Mouse (Mus musculus) layer of hippocampus, adult 2 months (tissue): ENCODE measurements at regions not wholly inside any gene's neighbourhood (a gene's known extent, or its start where the extent isn't known, plus 50 kb on each side); places are given as distances from the start of the nearest gene placed in this dataset.

Experiments used
- DNase-seq, 2 experiments: peaks; one replicate each; pipeline ENCODE4 v3.0.0; 2022; ENCODE audit warnings: low spot score in 2 of 2
- H3K27ac ChIP-seq: fragments of 200-600 bp; 2 replicates; pipeline ENCODE4 v1.8.1; 2022
- H3K4me3 ChIP-seq: fragments of 200-600 bp; 2 replicates; pipeline ENCODE4 v1.8.1; 2022; ENCODE audit warnings: mild to moderate bottlenecking
- CTCF ChIP-seq: fragments of 200-600 bp; conservative IDR thresholded peaks from 2 replicates; pipeline ENCODE4 v1.8.1; 2022; ENCODE audit warnings: antibody characterized with exemption, mild to moderate bottlenecking, moderate library complexity

DNA sequence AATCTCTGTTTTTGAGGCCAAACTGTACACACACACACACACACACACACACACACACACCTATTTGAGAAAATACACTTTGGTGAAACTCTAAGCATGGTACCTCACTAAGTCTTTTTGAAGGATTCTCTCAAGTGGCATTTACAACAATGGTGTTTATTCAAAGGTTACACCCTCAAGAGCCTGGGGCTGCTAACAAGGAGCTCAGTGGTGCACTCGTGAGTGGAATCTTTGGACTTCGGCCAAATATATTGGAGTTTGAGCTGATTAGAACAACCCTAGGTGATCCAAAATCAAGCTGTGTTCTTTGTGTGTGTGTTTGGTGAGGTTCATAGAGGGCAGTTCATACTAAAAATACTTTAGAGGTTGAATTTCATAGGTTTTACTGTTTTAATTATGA, 147.6 kb upstream of the Fn1 start:
- TF ChIP-seq CTCF: no peak
- Histone ChIP-seq H3K4me3 (no peak overlapping the region), H3K27ac (no peak overlapping the region)
- no peak for DNase-seq

DNA sequence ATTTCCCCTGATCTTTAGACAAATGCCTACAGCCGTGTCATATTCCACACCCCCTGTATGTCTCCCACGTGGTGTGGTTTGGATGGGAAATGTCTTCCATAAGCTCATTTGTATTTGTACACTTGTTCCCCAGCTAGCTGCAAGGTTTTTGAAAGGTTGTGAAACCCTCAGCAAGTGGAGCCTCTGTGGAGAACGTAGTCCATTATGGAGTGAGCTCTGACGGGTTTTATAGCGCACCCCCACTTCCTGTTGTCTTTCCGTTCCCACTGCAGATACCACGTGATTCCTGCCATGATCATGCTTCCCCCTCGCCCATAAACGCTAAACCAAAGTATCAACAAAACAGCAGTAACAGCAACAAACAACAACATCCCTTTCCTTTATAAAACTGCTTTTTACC, 145.6 kb upstream of the Fn1 start:
- TF ChIP-seq CTCF: no peak
- Histone ChIP-seq H3K4me3 (no peak overlapping the region), H3K27ac (no peak overlapping the region)
- no peak for DNase-seq

DNA sequence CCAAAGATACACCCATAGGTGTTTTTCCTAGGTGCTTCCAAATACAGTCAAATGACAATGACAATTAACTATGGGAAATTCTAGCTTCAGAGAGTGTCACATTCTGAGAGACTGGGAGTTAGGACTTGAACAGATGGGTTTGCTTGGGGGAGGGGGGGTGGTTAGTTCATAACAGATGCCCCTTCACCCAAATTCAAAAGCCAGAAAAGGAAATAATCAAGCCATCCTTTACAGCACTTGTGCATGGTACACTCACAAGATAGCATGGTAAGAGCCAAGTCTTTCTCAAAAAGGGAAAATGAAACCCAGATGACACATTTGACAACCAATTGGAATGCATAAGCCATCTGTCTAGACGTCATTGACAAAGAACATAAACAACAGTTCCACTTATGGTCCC, 135.4 kb upstream of the Fn1 start:
- DNase-seq: no peak
- no peak overlapping the region for H3K4me3 ChIP-seq
- TF ChIP-seq CTCF: no peak
- H3K27ac ChIP-seq: no peak overlapping the region

DNA sequence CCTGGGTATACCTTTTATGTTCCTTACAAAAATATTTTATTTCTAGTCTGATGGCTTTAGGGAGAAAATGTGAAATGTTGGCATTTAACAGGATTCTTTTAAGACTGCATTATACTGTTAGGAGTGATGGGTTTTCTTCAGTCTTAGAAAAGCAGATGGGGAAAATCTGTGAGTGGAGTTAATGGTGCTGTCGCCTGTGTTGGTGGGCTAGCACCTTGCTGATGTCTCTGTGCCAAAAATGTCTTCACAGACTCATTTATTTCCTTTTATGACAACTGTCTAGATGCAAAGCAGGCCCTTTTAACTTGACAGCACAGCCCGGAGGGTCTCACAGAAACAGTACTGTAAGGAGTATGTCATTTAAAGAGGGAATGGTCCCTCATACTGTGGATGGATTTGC, 131.9 kb upstream of the Fn1 start:
- H3K4me3 ChIP-seq: no peak overlapping the region
- H3K27ac ChIP-seq: no peak overlapping the region
- no peak for TF ChIP-seq CTCF
- DNase-seq: no peak

DNA sequence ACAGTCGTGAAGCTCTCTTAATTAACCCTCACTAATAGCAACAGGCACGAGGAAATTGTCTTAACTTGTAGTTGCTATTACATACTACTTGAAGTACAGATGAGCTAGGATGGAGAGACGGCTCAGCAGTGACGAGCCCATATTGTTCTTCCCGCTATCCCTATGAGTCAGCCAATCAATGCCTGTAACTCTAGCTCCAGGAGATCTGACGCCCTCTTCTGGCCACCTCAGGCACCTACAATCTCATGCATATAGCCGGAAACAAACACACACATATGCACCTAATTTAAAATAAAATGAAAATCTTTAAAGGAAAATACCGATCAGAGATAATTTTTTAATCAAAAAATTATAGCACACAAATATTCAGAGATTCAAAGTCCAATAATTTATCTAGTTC, 125.3 kb upstream of the Fn1 start:
- H3K4me3 ChIP-seq: no peak overlapping the region
- TF ChIP-seq CTCF: no peak
- no peak for DNase-seq
- H3K27ac ChIP-seq: no peak overlapping the region

DNA sequence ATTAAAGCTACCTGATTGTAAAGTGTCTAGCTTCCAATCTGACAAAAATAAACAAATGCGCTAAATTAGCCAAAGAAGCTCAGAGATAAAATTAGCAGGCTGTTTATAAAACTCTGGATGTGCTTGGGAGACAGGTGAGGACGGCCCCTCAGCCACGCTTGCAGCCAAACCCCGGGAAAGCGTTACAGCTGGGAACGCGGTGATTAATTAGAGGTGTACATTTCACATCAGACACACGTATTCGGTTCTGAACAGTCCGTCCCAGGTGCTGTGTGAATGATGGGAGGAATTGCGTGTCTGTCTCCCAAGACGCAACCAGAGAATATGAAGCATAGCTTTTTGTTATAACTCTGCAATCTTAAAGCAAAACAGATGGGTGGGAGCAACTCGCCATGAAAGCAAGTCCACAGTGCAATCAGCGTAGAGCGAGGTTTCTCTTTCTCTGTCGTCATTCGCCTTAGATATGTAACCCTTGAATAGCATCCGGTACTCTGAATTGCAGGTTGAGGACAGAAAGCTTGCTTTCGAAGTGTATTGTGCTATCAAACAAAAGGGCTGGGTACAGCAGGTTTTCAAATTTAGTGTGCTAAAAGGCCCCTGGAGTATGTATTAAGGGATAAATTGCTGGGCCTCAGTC, 123.0 kb upstream of the Fn1 start:
- no peak for TF ChIP-seq CTCF

DNA sequence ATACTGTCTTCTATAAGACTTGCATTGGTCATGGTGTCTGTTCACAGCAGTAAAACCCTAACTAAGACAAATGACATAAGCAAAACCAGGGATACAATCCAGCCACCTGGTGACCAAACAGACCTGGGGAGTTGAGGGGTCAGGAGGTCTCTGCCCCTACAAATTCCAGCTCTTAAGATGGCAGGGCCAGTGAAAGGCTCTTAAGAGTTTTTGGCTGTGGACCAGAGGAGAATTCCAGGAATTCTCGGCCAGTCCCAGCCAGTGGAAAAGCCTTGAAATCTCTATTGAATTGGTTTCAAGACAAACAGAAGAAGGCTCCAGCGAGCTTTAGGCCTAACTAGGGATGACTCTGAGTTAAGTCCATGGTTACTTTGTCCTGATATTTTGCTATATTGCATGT, 119.5 kb upstream of the Fn1 start:
- TF ChIP-seq CTCF: no peak
- DNase-seq: no peak
- H3K27ac ChIP-seq: no peak overlapping the region
- H3K4me3 ChIP-seq: no peak overlapping the region

More for the DNA sequence above, 123.0 kb upstream of the Fn1 start:
- no peak for DNase-seq
- Histone ChIP-seq H3K4me3 (peak overlapping the region; percentile 35), H3K27ac (no peak overlapping the region)

DNA sequence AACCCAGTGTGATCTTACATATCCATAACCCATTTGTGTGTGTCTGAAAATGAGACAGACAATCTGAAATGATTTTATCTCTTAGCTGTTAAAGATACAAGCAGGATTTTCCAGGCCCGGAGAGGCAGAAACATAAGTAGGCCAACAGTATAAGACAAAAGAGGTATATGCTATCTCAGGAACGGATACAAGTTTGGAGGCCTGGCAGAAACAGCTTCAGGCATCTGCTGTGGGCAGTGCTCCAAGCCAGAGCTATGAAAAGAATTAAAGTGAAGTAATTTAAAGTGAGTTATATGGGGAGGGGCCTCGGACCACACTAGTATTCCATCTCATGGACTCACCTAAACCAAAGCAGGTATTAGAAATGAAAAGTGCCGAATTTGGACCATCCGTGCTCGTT, 118.8 kb upstream of the Fn1 start:
- no peak for DNase-seq
- no peak overlapping the region for H3K27ac ChIP-seq
- no peak overlapping the region for H3K4me3 ChIP-seq
- no peak for TF ChIP-seq CTCF

DNA sequence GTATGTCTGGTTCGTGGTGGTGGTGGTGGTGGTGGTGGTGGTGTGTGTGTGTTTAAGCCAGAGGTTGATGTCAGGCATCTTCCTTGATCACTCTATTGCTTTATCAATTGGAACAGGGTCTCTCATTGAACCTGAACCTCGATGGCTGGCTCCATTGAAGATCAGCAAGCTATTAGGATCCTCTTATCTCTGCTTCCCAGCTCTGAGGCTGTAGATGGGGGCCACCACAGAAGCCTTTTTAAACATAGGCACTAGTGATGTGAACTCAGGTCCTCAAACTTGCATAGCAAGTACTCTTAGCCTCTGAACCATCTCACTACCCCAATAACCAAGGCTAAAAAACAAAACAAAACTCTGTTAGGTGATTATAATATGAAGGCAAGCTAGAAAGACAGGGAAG, 116.6 kb upstream of the Fn1 start:
- no peak for DNase-seq
- H3K4me3 ChIP-seq: no peak overlapping the region
- no peak overlapping the region for H3K27ac ChIP-seq
- no peak for TF ChIP-seq CTCF

DNA sequence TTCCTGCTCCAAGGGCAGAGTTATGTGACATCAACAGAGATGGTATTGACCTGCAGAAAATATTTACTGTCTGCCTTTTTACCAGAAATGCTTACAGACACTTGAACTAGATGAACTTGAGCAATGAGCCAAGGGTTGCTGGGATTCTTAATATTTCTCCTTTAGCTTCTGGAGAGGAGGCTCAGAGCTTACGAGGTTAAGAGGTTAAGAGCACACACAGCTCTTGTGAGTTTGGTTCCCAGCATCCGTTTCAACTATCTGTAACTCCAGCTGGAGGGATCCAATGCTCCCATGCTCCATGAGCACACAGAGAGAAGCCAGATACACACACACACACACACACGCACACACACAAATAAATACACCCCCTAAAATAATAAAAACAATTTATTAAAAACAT, 114.7 kb upstream of the Fn1 start:
- Histone ChIP-seq H3K27ac (no peak overlapping the region), H3K4me3 (no peak overlapping the region)
- DNase-seq: no peak
- TF ChIP-seq CTCF: no peak

DNA sequence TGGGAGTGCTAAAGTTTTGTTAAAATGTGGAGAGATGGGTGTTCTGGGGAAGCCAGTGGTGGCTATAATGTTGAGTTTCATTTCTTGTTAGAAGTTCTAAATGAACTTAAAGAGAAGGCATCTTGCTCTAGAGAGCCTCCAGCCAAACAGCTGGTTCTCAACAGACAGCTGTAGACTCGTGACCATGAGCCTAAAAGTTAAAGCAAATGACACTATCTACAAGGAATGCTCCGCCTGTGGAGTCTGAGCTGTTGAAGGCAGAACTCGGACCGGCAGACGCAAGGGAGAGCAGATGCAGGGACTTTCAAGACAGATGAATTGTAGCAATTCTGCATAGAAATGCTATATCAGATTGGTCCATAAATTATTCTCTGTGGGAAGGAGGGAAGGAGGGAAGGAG, 114.1 kb upstream of the Fn1 start:
- TF ChIP-seq CTCF: no peak
- no peak for DNase-seq
- no peak overlapping the region for H3K27ac ChIP-seq
- H3K4me3 ChIP-seq: no peak overlapping the region

DNA sequence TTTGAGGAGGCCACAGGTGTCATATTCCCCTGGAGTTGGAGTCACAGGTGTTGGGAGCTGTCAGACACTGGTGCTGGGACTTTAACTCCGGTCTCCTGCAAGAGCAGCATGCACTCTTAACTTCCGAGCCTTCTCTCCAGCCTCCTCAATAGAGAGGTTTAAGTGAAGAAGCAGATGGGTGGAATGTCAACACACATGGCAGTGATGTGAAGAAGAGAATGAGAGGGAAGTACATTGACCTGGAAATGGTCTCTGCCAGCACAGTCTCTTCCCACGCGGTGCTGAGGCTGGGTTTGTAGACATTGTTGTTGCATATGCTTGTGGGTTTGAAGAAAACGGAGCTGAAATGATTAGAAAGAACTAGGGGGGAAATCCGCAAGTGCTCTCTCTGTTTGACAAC, 112.0 kb upstream of the Fn1 start:
- H3K4me3 ChIP-seq: no peak overlapping the region
- peak in 1 of 2 experiments; percentile 31 for DNase-seq
- no peak overlapping the region for H3K27ac ChIP-seq
- TF ChIP-seq CTCF: no peak

DNA sequence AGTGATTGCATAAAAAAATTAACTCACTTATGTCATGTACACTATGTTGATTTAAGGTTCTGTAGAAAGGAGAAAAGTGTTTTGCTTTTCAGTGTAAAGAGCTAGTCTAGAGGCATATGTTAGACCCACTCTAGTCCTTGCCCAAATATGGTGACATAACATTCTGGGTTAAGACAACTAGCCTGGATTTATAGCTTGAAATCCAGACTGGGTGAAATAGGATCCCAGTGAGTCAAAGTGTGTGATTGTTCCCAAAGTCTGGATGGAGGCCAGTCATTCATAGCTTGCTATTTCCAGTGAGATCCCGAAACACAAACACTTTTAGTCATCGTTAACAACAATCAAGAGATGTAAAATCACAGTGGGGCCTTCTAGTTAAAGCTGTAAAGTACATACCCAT, 110.5 kb upstream of the Fn1 start:
- Histone ChIP-seq H3K4me3 (no peak overlapping the region), H3K27ac (no peak overlapping the region)
- DNase-seq: peak in 1 of 2 experiments; percentile 14
- no peak for TF ChIP-seq CTCF

DNA sequence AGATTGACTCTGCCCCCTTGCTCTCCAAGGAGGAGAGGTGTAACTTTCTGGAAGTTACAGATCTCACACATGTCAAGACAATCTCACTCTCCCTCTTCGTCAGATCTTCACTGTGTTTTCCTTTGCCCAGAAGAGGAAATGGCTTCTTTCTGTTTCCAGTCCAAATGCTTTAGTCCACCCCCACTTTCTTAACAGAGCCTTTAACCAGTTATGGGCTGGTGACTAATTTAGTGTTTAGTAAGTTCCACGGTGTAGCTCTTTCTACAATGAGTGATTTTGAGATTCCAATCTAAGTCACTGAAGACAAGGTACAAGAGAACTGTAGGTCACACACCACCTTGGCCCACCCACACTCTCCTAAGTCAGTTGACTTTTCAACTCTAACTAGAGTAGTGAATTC, 107.3 kb upstream of the Fn1 start:
- no peak for TF ChIP-seq CTCF
- H3K4me3 ChIP-seq: no peak overlapping the region
- no peak overlapping the region for H3K27ac ChIP-seq
- no peak for DNase-seq

DNA sequence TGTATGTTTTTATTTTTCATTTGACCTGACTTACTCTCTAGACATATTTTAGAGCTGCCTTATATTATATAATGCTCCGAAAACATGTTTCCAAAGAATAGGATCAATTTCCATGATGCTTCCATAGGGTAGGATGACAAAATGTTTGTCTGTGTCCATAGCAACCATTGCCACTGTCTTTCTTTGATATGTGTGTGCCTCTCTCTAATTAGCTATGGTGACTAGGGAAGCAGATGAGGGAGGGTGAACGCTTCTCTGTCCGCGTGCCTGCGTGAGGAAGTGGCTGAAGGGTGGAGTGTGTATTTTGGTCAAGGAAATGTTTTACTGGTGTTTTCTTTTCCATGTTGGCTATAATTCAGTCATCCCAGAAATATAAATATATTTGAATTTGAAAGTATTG, 104.2 kb upstream of the Fn1 start:
- no peak for TF ChIP-seq CTCF
- Histone ChIP-seq H3K27ac (no peak overlapping the region), H3K4me3 (no peak overlapping the region)
- DNase-seq: no peak
